Mouse (Mus musculus) G1E (cell line): Measurements from ENCODE around the gene Hcfc1.

ENCODE experiments used
- CTCF ChIP-seq: IDR thresholded peaks from 2 replicates; pipeline ENCODE4 v1.5.1; 2012; ENCODE audit warnings: low read depth, low read length, inconsistent platforms, mixed read lengths
- GATA1 ChIP-seq: IDR thresholded peaks from 2 replicates; pipeline ENCODE4 v1.6.1; 2012; ENCODE audit warnings: borderline replicate concordance, low read length, inconsistent platforms, mixed read lengths
- TAL1 ChIP-seq: conservative IDR thresholded peaks from 2 replicates; pipeline ENCODE4 v1.6.1; 2012; ENCODE audit warnings: low read depth, low read length, inconsistent platforms, mixed read lengths

GRCm38 (mm10) chrX:73931871-73932270 lies 34.3 kb downstream of the Hcfc1 start:
- TF ChIP-seq GATA1 (no peak), CTCF (no peak), TAL1 (no peak)
